Mouse (Mus musculus) heart, postnatal 0 days (tissue): ENCODE measurements around the gene Srbd1. TPM values are rescaled to one million over a fixed set of nuclear protein-coding genes. Genes with fewer than 3 reads are reported as not detected.

ENCODE experiments used
- ATAC-seq: fragments of 200-750 bp; cut with Nextera tagmentation; 2 replicates; pipeline ENCODE4 v1.8.0; 2017; ENCODE audit warnings: low read depth, moderate number of reproducible peaks, moderate library complexity; ENCODE audit not compliant: insufficient read depth
- DNase-seq: peaks from one replicate; pipeline ENCODE4 v3.0.0-alpha.2; 2016; ENCODE audit warnings: low spot score
- H3K27ac ChIP-seq: fragments of 300-500 bp; sonication (generic); 2 replicates; pipeline ENCODE4 v1.5.1; 2014; ENCODE audit warnings: low read depth, mild to moderate bottlenecking
- H3K27me3 ChIP-seq: fragments of 300-500 bp; sonication (generic); 2 replicates; pipeline ENCODE4 v1.6.1; 2014; ENCODE audit warnings: low read length, mixed read lengths; ENCODE audit not compliant: control insufficient read depth, insufficient read depth
- H3K36me3 ChIP-seq: fragments of 300-500 bp; sonication (generic); replicated peaks from 2 replicates; pipeline ENCODE4 v1.6.1; 2014; ENCODE audit warnings: low read length, mixed read lengths; ENCODE audit not compliant: control insufficient read depth, insufficient read depth
- H3K4me1 ChIP-seq: fragments of 300-500 bp; sonication (generic); 2 replicates; pipeline ENCODE4 v1.6.1; 2014; ENCODE audit warnings: antibody characterized with exemption; ENCODE audit not compliant: control insufficient read depth, insufficient read depth
- H3K4me2 ChIP-seq: fragments of 300-500 bp; sonication (generic); 2 replicates; pipeline ENCODE4 v1.6.1; 2014; ENCODE audit warnings: low read depth, mild to moderate bottlenecking, low read length, moderate library complexity
- H3K4me3 ChIP-seq: fragments of 300-500 bp; sonication (generic); 2 replicates; pipeline ENCODE4 v1.5.1; 2014; ENCODE audit warnings: low read depth, low read length
- H3K9ac ChIP-seq: fragments of 300-500 bp; sonication (generic); replicated peaks from 2 replicates; pipeline ENCODE4 v1.6.1; 2014; ENCODE audit warnings: low read depth, low read length, mixed read lengths
- H3K9me3 ChIP-seq: fragments of 300-500 bp; sonication (generic); replicated peaks from 2 replicates; pipeline ENCODE4 v1.6.1; 2016; ENCODE audit warnings: low read length; ENCODE audit not compliant: control insufficient read depth
- CTCF ChIP-seq: IDR thresholded peaks from 2 replicates; pipeline ENCODE4 v1.5.1; 2016; ENCODE audit warnings: antibody characterized with exemption, control low read depth, low read depth
- EP300 ChIP-seq: IDR thresholded peaks from 2 replicates; pipeline ENCODE4 v1.6.1; 2016; ENCODE audit warnings: antibody characterized with exemption, low read depth
- WGBS: fragments of 180-500 bp; shearing (Covaris S2); extraction: QIAGEN DNeasy Blood & Tissue Kit; methylation state at CpG from one replicate; pipeline ENCODE4 v1.1.7; 2014; 5-methylcytosine and 5-hydroxymethylcytosine counted together
- polyA plus RNA-seq: library from polyadenylated mRNA; unstranded; fragments of >200 nt; fragmentation: Nextera tagmentation; extraction: Ambion mirVana; gene quantifications from 2 replicates; pipeline ENCODE4 v1.2.1, GENCODE M21; 2015
- total RNA-seq: library from RNA; depleted of rRNA; stranded (reverse); fragments of >200 nt; gene quantifications from 2 replicates; pipeline ENCODE4 v1.2.3, GENCODE M21; 2014; ENCODE audit warnings: low replicate concordance

The Srbd1 gene
- total and polyA plus RNA-seq, 2 experiments from 2014 or later: 3.7 to 5.4 TPM

DNA sequence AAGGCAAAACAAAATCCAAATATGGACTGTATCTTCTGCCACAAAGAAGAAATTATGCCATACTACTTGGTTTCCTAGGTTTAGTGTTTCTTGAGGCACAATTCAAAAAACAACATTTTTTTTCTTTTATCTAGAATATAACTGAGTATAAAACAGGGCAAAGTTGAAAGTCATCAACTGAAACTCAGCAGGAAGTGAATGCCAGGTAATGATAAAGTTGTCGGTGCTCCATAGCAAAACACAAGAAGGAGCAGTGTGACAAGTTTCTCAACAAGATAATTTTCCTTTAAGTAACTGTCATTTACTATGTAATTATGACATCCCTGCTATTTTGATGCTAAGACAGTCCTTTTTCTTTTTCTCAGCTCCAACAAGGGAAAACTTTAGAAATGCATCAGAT, 123.2 kb downstream of the Srbd1 start:
- Histone ChIP-seq H3K4me1 (no peaks in the 10 kb centered on the region), H3K9me3 (0 out of 2 replicates have a peak, but pooled peaks cover 4% of the 10 kb centered on the region), H3K9ac (no peak overlapping the region), H3K4me3 (no peak overlapping the region), H3K4me2 (no peak overlapping the region), H3K27me3 (no peaks in the 10 kb centered on the region), H3K27ac (no peak overlapping the region), H3K36me3 (no peaks in the 10 kb centered on the region)
- TF ChIP-seq EP300 (no peak), CTCF (no peak)
- no peak for DNase-seq
- 55% methylated on average over 1 of the region's 1 CpGs for WGBS
- ATAC-seq: no peak

DNA sequence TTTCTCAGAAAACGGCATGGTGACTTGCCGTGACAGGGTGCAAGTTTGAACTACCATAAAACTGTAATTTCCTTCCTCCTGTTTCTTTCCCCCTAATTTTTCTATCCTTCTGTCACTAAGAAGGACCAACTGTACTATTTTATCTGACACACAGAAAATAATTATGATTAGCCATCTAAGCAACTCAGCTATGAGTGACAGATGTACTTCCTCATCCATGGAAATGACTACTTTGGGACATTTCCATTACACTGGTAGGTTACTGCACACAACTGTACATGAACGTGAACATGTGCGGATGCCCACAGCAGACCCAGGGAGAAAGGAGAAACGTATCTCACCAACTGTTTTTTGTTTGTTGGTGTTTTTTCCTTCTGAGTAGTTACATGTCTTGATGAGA, 123.7 kb downstream of the Srbd1 start:
- no peak for ATAC-seq
- WGBS: 94% methylated on average over 5 of the region's 5 CpGs
- TF ChIP-seq CTCF (no peak), EP300 (no peak)

DNA sequence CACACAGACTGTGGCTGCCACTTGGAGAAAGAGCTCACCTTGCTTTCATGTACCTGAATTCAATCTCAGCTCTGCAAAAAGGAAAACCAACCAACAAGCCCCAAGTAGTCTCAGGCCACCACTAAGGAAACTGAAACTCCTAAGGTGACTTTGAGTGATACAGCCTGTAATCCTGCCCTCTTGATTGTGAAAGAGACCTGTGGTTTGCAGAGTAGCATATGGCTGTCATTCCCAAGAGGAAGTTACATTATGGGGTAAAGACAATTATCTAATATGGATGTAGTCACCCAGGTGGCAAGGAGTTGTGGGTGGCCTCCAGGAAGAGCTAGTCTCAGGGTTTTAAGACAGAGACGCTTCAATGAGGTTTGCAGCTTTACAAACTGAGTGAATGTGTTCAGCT, 125.2 kb downstream of the Srbd1 start:
- Histone ChIP-seq H3K27me3 (no peaks in the 10 kb centered on the region), H3K9me3 (0 out of 2 replicates have a peak, but pooled peaks cover 4% of the 10 kb centered on the region), H3K27ac (no peak overlapping the region), H3K4me2 (no peak overlapping the region), H3K4me1 (no peaks in the 10 kb centered on the region), H3K4me3 (no peak overlapping the region), H3K36me3 (no peaks in the 10 kb centered on the region), H3K9ac (no peak overlapping the region)
- ATAC-seq (no peak), DNase-seq (no peak)
- no peak for TF ChIP-seq EP300
- no peak for TF ChIP-seq CTCF
- 89% methylated on average over 1 of the region's 1 CpGs for WGBS

More for the DNA sequence above, 123.7 kb downstream of the Srbd1 start:
- Histone ChIP-seq H3K9ac (no peak overlapping the region), H3K27ac (no peak overlapping the region), H3K9me3 (0 out of 2 replicates have a peak, but pooled peaks cover 4% of the 10 kb centered on the region), H3K36me3 (no peaks in the 10 kb centered on the region), H3K27me3 (no peaks in the 10 kb centered on the region), H3K4me2 (no peak overlapping the region), H3K4me3 (no peak overlapping the region), H3K4me1 (no peaks in the 10 kb centered on the region)
- no peak for DNase-seq

DNA sequence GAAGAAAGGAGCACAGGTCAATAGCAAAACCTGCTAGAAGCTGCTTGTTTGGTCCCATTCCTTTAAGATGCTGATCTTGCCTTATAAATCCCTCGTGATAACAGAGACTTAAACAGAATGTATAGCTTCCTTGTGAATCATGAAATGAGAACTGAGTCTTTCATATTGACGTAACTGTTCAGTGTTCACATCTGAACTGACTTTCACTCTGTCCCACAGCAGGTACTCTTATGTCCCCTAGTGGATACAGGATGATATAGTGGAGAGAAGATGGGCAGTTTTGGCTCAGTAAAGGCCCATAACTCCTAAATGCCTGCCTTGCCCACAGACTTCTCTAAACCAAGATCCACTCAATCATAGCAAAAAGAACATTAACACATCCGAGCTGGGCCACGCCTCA, 130.7 kb downstream of the Srbd1 start:
- TF ChIP-seq EP300: no peak
- peak; percentile 76 for TF ChIP-seq CTCF
- Histone ChIP-seq H3K9me3 (0 out of 2 replicates have a peak, but pooled peaks cover 4% of the 10 kb centered on the region), H3K36me3 (no peaks in the 10 kb centered on the region), H3K27ac (no peak overlapping the region), H3K4me2 (no peak overlapping the region), H3K4me3 (no peak overlapping the region), H3K4me1 (no peaks in the 10 kb centered on the region), H3K9ac (no peak overlapping the region), H3K27me3 (no peaks in the 10 kb centered on the region)
- no peak for DNase-seq
- WGBS: 68% methylated on average over 4 of the region's 4 CpGs
- ATAC-seq: no peak

DNA sequence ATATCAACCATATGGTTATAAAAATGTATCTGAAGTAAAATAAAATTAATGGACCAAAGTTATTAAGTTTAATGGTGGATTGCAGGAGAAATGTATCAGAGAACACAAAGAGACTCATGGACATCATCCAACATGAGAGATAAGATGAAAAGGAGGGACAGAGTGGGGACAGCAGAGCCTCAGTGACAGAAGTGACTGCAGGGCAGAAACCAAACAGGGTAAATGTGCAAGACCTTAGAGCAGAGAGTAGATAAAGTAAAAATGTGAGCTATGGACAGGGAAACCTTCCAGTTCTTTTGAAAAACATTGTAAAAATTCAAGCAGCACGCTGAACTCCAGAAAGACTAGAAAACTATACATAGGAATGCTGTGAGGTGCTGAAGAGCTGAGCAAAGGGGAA, 132.4 kb downstream of the Srbd1 start:
- H3K4me3 ChIP-seq: no peak overlapping the region
- no peak overlapping the region for H3K4me2 ChIP-seq
- DNase-seq (no peak), ATAC-seq (no peak)
- H3K27ac ChIP-seq: no peak overlapping the region
- no peaks in the 10 kb centered on the region for H3K9me3 ChIP-seq
- no peaks in the 10 kb centered on the region for H3K36me3 ChIP-seq
- peaks cover 5% of the 10 kb centered on the region; the same call in 1 of the 2 replicates for H3K4me1 ChIP-seq
- no peak for TF ChIP-seq CTCF
- no peak for TF ChIP-seq EP300
- 4% methylated on average over 1 of the region's 1 CpGs for WGBS
- H3K9ac ChIP-seq: no peak overlapping the region
- no peaks in the 10 kb centered on the region for H3K27me3 ChIP-seq

GRCm38 (mm10) chr17:86011849-86012248, 133.1 kb downstream of the Srbd1 start:
- Histone ChIP-seq H3K27ac (no peak overlapping the region), H3K9ac (no peak overlapping the region), H3K27me3 (no peaks in the 10 kb centered on the region), H3K4me3 (no peak overlapping the region), H3K36me3 (no peaks in the 10 kb centered on the region), H3K4me1 (peaks cover 5% of the 10 kb centered on the region; the same call in 1 of the 2 replicates), H3K9me3 (no peaks in the 10 kb centered on the region), H3K4me2 (no peak overlapping the region)
- WGBS: 94% methylated on average over 3 of the region's 3 CpGs
- ATAC-seq: no peak
- DNase-seq: no peak
- no peak for TF ChIP-seq EP300
- no peak for TF ChIP-seq CTCF
